Mouse (Mus musculus) testis, adult 2 months (tissue): ENCODE results near the gene Apold1.

Experiments used
- CTCF ChIP-seq: fragments of 200-500 bp; IDR thresholded peaks from 2 replicates; pipeline ENCODE4 v1.5.1; 2012; ENCODE audit warnings: low read depth, mild to moderate bottlenecking, inconsistent platforms, low read length, moderate library complexity; ENCODE audit not compliant: control insufficient read depth, insufficient read depth, insufficient replicate concordance
- POLR2A ChIP-seq: fragments of 200-500 bp; IDR thresholded peaks from 2 replicates; pipeline ENCODE4 v1.6.1; 2012; ENCODE audit warnings: low read depth, mild to moderate bottlenecking, inconsistent platforms, low read length, moderate library complexity; ENCODE audit not compliant: control insufficient read depth

- TF ChIP-seq CTCF = no peak
- TF ChIP-seq POLR2A = no peak
Observed at GRCm38 (mm10) chr6:134996918-134997317, 15.4 kb downstream of the Apold1 start.
